Mouse (Mus musculus) testis, adult 2 months (tissue): Measurements from ENCODE around the gene Slc35e2.

Source experiments
- CTCF ChIP-seq: fragments of 200-500 bp; IDR thresholded peaks from 2 replicates; pipeline ENCODE4 v1.5.1; 2012; ENCODE audit warnings: low read depth, mild to moderate bottlenecking, inconsistent platforms, low read length, moderate library complexity; ENCODE audit not compliant: control insufficient read depth, insufficient read depth, insufficient replicate concordance
- POLR2A ChIP-seq: fragments of 200-500 bp; IDR thresholded peaks from 2 replicates; pipeline ENCODE4 v1.6.1; 2012; ENCODE audit warnings: low read depth, mild to moderate bottlenecking, inconsistent platforms, low read length, moderate library complexity; ENCODE audit not compliant: control insufficient read depth

DNA sequence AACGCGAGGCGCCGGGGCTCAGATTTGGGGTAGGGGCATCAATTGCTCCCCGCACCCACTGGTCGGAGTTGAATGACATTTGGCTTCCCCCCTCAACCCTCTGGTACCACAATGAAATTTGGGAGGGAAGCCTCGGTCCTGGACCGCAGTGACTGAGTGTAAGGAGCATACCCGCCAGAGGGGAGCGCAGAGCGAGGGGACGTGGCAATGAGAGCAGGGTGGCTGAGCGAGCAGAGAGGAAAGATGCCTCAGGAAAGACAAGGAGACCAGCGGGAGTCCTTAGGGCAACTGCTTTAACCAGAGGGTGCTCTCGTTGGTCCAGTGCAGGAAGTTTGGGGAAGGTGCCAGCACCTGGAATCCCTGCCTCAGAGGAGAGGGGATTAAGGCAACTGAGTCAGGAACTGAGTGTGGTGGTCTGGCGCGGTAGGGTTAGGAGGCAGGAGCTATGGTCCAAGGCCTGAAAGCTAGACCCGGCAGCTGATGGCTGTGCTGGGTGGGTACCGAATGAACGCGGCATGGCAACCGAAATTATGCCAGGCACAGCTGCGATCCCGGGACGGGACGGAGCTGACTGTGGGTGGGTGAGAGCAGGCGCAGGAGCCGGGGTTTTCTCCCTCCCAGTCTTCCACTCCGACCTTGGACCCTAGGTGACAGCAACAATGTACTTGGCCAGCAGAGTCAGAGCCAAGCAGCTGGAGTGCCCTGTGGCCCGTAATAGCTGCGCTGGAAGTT is 52.4 kb downstream of the Slc35e2 start:
- TF ChIP-seq CTCF (no peak), POLR2A (no peak)
